Mouse (Mus musculus) lung, adult 2 months (tissue): ENCODE data around the gene Asb18.

Experiments
- CTCF ChIP-seq: fragments of 200-500 bp; IDR thresholded peaks from 2 replicates; pipeline ENCODE4 v1.5.1; 2011; ENCODE audit warnings: mild to moderate bottlenecking, low read length, control low read depth; ENCODE audit not compliant: insufficient read depth
- POLR2A ChIP-seq: fragments of 200-500 bp; IDR thresholded peaks from 2 replicates; pipeline ENCODE4 v1.6.1; 2011; ENCODE audit warnings: low read depth, mild to moderate bottlenecking, control low read depth, low read length, borderline replicate concordance; ENCODE audit errors: extremely low read depth

GRCm38 (mm10) chr1:89925501-89926190 lies 88.8 kb downstream of the Asb18 start:
- TF ChIP-seq CTCF (no peak), POLR2A (no peak)
